Mouse (Mus musculus) liver, postnatal 0 days (tissue): ENCODE results near the gene Olfr312.

Source experiments
- CTCF ChIP-seq: sonication (generic); IDR thresholded peaks from 2 replicates; pipeline ENCODE4 v1.5.1; 2016; ENCODE audit warnings: antibody characterized with exemption, low read depth
- EP300 ChIP-seq: IDR thresholded peaks from 2 replicates; pipeline ENCODE4 v1.6.1; 2016; ENCODE audit warnings: antibody characterized with exemption, low read depth, mild to moderate bottlenecking

DNA sequence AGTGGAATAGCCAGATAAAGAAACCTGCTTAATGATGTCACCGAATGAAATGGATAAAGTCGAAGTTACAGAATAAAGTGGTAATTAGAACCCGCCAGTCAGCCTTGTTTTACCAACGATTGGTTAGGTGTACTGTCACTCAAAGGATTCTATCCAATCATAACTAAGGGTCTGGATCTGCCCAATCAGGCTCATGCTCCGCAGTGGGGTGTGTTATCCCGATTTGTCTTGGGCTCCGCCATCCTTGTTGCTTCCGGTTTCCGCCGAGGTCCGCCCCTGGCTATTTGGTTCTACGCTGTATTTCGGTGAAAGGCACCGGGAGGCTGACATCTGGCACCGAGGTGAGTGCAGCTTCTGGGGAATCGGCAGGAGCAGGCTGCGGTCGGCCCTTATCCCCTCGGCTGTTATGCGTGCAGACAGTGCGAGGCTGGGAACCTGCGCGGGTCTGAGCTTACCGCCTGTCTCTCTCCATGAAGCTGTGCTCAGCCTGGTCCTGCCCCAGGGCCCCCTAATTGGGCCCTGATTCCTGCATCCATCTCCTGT lies 18.0 kb downstream of the Olfr312 start, which contains the start of gene Gm12258:
- TF ChIP-seq EP300 (peak; percentile 57; the same call in 1 of the 2 replicates), CTCF (no peak)
